Mouse (Mus musculus): ENCODE data around the gene Bmper. TPM values are rescaled to one million over a fixed set of nuclear protein-coding genes. Genes with fewer than 3 reads are reported as not detected.

Gene Bmper
- polyA plus RNA-seq (2016; fragmentation: Nextera tagmentation; extraction: Ambion mirVana) = 13.2 and 15.7 TPM in 2 replicates

GRCm38 (mm10) chr9:23222841-23223548, at the start of gene Bmper:
TSS of gene Bmper (plus strand) at chr9:23223076.
- Histone ChIP-seq H3K9me3 (no peaks in the 10 kb centered on the region), H3K4me3 (replicated peaks) (peak within 1 kb of the TSS; percentile 69), H3K4me2 (peak within 1 kb of the TSS; percentile 95), H3K27ac (peak within 1 kb of the TSS; percentile 81), H3K27me3 (peaks cover 61% of the 10 kb centered on the region), H3K4me1 (replicated peaks) (peaks cover 13% of the 10 kb centered on the region), H3K36me3 (no peaks in the 10 kb centered on the region), H3K9ac (replicated peaks) (peak within 1 kb of the TSS; percentile 86)
- WGBS = under 1% methylated on average over 85 of the region's 86 CpGs
- peak; percentile 82 for ATAC-seq (ENCODE audit: insufficient number of reproducible peaks, insufficient read depth, low FRiP score, low TSS enrichment, low read depth)

- 82% methylated on average over 4 of the region's 4 CpGs for WGBS
- H3K27me3 ChIP-seq = no peaks in the 10 kb centered on the region; the same call in 1 of the 2 replicates
- no peak for ATAC-seq (ENCODE audit: insufficient number of reproducible peaks, insufficient read depth, low FRiP score, low TSS enrichment, low read depth)
- H3K36me3 ChIP-seq = no peaks in the 10 kb centered on the region
- no peak overlapping the region for H3K4me2 ChIP-seq
- no peaks in the 10 kb centered on the region for H3K4me1 ChIP-seq (replicated peaks)
- H3K27ac ChIP-seq = no peak overlapping the region
- no peak overlapping the region for H3K4me3 ChIP-seq (replicated peaks)
- no peak overlapping the region for H3K9ac ChIP-seq (replicated peaks)
- no peaks in the 10 kb centered on the region for H3K9me3 ChIP-seq
Observed at GRCm38 (mm10) chr9:23177476-23177875, 45.4 kb upstream of the Bmper start.

- Histone ChIP-seq H3K4me2 (no peak overlapping the region), H3K27me3 (no peaks in the 10 kb centered on the region), H3K9me3 (no peaks in the 10 kb centered on the region), H3K4me1 (replicated peaks) (no peaks in the 10 kb centered on the region), H3K27ac (no peak overlapping the region), H3K9ac (replicated peaks) (no peak overlapping the region), H3K36me3 (no peaks in the 10 kb centered on the region), H3K4me3 (replicated peaks) (no peak overlapping the region)
- no peak for ATAC-seq (ENCODE audit: insufficient number of reproducible peaks, insufficient read depth, low FRiP score, low TSS enrichment, low read depth)
- WGBS = 82% methylated on average over 4 of the region's 4 CpGs
Observed at GRCm38 (mm10) chr9:23187181-23187580, 35.7 kb upstream of the Bmper start.

DNA sequence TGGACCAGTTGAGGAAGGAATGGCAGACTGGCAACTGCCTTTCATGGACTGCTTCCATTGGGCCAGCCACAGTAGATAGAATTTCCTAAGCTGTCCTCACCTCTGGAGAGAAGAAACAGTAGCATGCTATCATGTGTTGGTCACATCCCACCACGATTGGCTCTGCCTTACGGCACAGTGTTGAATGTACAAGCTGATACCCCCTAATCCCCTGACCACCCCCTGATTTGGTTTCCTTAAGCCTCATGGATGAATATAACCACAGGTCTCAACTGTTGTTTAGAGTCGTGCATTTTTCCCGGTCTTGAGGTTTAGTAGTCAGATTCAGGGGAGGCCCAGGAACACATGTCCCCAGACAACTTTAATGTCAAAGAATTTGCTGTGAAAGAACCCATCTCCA, 34.7 kb upstream of the Bmper start:
- 68% methylated on average over 4 of the region's 4 CpGs for WGBS
- ATAC-seq (ENCODE audit: insufficient number of reproducible peaks, insufficient read depth, low FRiP score, low TSS enrichment, low read depth) = no peak

GRCm38 (mm10) chr9:23190950-23191349, 31.9 kb upstream of the Bmper start:
- H3K4me1 ChIP-seq (replicated peaks) = no peaks in the 10 kb centered on the region
- ATAC-seq (ENCODE audit: insufficient number of reproducible peaks, insufficient read depth, low FRiP score, low TSS enrichment, low read depth) = no peak
- no peaks in the 10 kb centered on the region for H3K9me3 ChIP-seq
- no peaks in the 10 kb centered on the region for H3K36me3 ChIP-seq
- H3K27ac ChIP-seq = no peak overlapping the region
- 19% methylated on average over 1 of the region's 1 CpGs for WGBS
- H3K9ac ChIP-seq (replicated peaks) = no peak overlapping the region
- H3K4me3 ChIP-seq (replicated peaks) = no peak overlapping the region
- H3K27me3 ChIP-seq = no peaks in the 10 kb centered on the region; the same call in 1 of the 2 replicates
- no peak overlapping the region for H3K4me2 ChIP-seq

More for the DNA sequence above, 34.7 kb upstream of the Bmper start:
- H3K4me2 ChIP-seq = no peak overlapping the region
- no peak overlapping the region for H3K4me3 ChIP-seq (replicated peaks)
- no peak overlapping the region for H3K27ac ChIP-seq
- no peak overlapping the region for H3K9ac ChIP-seq (replicated peaks)
- no peaks in the 10 kb centered on the region for H3K27me3 ChIP-seq
- no peaks in the 10 kb centered on the region for H3K36me3 ChIP-seq
- H3K4me1 ChIP-seq (replicated peaks) = no peaks in the 10 kb centered on the region
- H3K9me3 ChIP-seq = no peaks in the 10 kb centered on the region

DNA sequence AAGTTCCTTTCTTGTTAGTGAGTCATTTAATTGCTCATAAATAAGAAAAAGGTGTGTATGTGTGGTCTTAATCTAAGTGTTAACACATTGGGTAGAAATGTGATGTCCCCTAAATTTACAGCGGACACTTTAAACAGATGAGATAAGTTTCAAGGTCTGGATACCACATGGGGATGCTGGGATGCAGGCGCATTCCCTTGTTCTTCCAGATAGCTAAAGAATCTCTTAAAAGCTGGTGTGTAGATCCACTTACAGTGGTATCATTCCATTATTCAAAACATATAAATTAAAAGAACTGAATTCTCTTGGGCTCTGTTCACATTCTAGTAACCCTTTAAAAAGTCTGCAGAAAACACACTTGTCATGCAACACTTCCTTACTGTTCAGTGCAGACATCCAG, 31.4 kb upstream of the Bmper start:
- no peak for ATAC-seq (ENCODE audit: insufficient number of reproducible peaks, insufficient read depth, low FRiP score, low TSS enrichment, low read depth)
- H3K36me3 ChIP-seq = no peaks in the 10 kb centered on the region
- H3K4me1 ChIP-seq (replicated peaks) = no peaks in the 10 kb centered on the region
- H3K27me3 ChIP-seq = no peaks in the 10 kb centered on the region; the same call in 1 of the 2 replicates
- no peaks in the 10 kb centered on the region for H3K9me3 ChIP-seq
- 43% methylated on average over 2 of the region's 2 CpGs for WGBS
- no peak overlapping the region for H3K4me2 ChIP-seq
- H3K9ac ChIP-seq (replicated peaks) = no peak overlapping the region
- H3K27ac ChIP-seq = no peak overlapping the region
- no peak overlapping the region for H3K4me3 ChIP-seq (replicated peaks)

- ATAC-seq (ENCODE audit: insufficient number of reproducible peaks, insufficient read depth, low FRiP score, low TSS enrichment, low read depth) = no peak
- no peaks in the 10 kb centered on the region for H3K4me1 ChIP-seq (replicated peaks)
- no peaks in the 10 kb centered on the region for H3K36me3 ChIP-seq
- no peak overlapping the region for H3K9ac ChIP-seq (replicated peaks)
- H3K27ac ChIP-seq = no peak overlapping the region
- no peaks in the 10 kb centered on the region; the same call in 1 of the 2 replicates for H3K27me3 ChIP-seq
- H3K4me3 ChIP-seq (replicated peaks) = no peak overlapping the region
- H3K4me2 ChIP-seq = no peak overlapping the region
- WGBS = 83% methylated on average over 3 of the region's 3 CpGs
- H3K9me3 ChIP-seq = no peaks in the 10 kb centered on the region
Observed at GRCm38 (mm10) chr9:23192567-23193331, 30.1 kb upstream of the Bmper start.

GRCm38 (mm10) chr9:23198996-23199395, 23.9 kb upstream of the Bmper start:
- H3K36me3 ChIP-seq = no peaks in the 10 kb centered on the region
- WGBS = 96% methylated on average over 4 of the region's 4 CpGs
- H3K4me1 ChIP-seq (replicated peaks) = peaks cover 1% of the 10 kb centered on the region; the same call in 1 of the 2 replicates

DNA sequence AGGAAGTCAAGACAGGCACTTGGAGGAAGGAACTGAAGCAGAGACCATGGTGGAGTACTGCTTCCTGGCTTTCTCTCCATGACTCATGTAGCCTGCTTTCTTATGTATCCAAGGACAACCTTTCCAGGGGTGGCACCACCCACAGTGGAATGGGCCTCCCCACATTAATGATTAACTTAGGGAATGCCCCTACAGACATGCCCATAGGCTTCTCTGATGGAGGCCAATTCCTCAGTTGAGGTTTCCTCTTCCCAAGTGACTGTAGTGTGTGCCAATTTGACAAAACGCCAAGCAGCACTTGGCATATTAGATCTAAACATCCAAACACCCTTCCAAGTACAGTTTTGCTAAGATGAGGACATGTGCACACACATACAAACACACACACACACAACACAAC, 23.0 kb upstream of the Bmper start:
- peaks cover 15% of the 10 kb centered on the region for H3K27me3 ChIP-seq
- H3K36me3 ChIP-seq = no peaks in the 10 kb centered on the region
- 87% methylated on average over 1 of the region's 1 CpGs for WGBS
- no peak overlapping the region for H3K4me2 ChIP-seq
- no peaks in the 10 kb centered on the region for H3K9me3 ChIP-seq
- H3K27ac ChIP-seq = no peak overlapping the region
- H3K9ac ChIP-seq (replicated peaks) = no peak overlapping the region
- no peak overlapping the region for H3K4me3 ChIP-seq (replicated peaks)
- no peak for ATAC-seq (ENCODE audit: insufficient number of reproducible peaks, insufficient read depth, low FRiP score, low TSS enrichment, low read depth)
- H3K4me1 ChIP-seq (replicated peaks) = peaks cover 10% of the 10 kb centered on the region

More at GRCm38 (mm10) chr9:23198996-23199395, 23.9 kb upstream of the Bmper start:
- Histone ChIP-seq H3K27ac (no peak overlapping the region), H3K4me2 (no peak overlapping the region), H3K27me3 (peaks cover 9% of the 10 kb centered on the region), H3K9ac (replicated peaks) (no peak overlapping the region), H3K4me3 (replicated peaks) (no peak overlapping the region), H3K9me3 (no peaks in the 10 kb centered on the region)
- no peak for ATAC-seq (ENCODE audit: insufficient number of reproducible peaks, insufficient read depth, low FRiP score, low TSS enrichment, low read depth)

- Histone ChIP-seq H3K4me2 (no peak overlapping the region), H3K36me3 (no peaks in the 10 kb centered on the region), H3K9ac (replicated peaks) (no peak overlapping the region), H3K4me1 (replicated peaks) (peaks cover 19% of the 10 kb centered on the region), H3K9me3 (no peaks in the 10 kb centered on the region), H3K4me3 (replicated peaks) (no peak overlapping the region), H3K27ac (no peak overlapping the region), H3K27me3 (peaks cover 21% of the 10 kb centered on the region)
- 78% methylated on average over 4 of the region's 4 CpGs for WGBS
- ATAC-seq (ENCODE audit: insufficient number of reproducible peaks, insufficient read depth, low FRiP score, low TSS enrichment, low read depth) = no peak
Observed at GRCm38 (mm10) chr9:23200828-23201227, 22.0 kb upstream of the Bmper start.

DNA sequence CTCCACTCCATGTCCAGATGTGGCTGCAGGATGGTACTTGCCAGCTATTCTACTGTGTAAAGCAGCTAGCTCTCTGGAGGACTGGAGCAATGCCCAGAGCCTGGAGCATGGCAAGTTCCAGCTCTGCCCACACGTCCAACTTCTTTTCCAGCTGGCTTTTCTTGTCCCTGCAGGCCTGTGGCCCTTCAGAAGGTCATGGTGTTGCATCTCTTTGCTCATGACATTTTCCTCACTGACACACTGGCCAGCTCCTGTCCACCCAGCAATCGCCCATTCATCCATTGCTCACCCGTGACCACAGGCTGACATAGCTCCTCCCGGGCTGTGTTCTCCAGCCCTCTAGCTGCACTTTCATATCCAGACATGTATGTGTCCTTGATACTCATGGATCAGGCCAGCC, 20.4 kb upstream of the Bmper start:
- H3K9ac ChIP-seq (replicated peaks) = no peak overlapping the region
- no peak overlapping the region for H3K4me3 ChIP-seq (replicated peaks)
- H3K27ac ChIP-seq = no peak overlapping the region
- peaks cover 19% of the 10 kb centered on the region for H3K4me1 ChIP-seq (replicated peaks)
- 81% methylated on average over 4 of the region's 4 CpGs for WGBS
- ATAC-seq (ENCODE audit: insufficient number of reproducible peaks, insufficient read depth, low FRiP score, low TSS enrichment, low read depth) = no peak
- no peaks in the 10 kb centered on the region for H3K36me3 ChIP-seq
- no peaks in the 10 kb centered on the region for H3K9me3 ChIP-seq
- H3K4me2 ChIP-seq = no peak overlapping the region
- H3K27me3 ChIP-seq = peaks cover 21% of the 10 kb centered on the region

Data from limb, embryonic 12.5 days (tissue).